Mouse (Mus musculus): ENCODE data around the gene Zfp568.

Zfp568 gene

DNA sequence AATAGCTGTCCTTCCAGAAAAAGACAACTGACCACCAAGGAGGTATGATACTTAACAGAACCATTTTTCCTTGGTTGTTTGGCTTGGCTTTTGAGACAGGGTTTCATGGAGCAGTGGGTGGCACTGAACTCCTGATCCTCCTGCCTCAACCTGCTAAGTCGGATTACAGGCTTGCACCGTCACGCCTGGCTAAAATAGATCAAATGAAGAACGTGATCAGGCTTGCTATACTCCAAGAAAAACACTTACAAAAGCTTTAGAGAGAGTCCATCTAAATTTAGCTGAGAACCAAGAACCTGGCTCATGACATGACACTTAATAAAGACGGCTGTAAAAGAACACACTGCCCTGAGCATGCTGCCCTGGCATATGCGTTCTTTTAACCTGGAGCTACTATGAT, 76.6 kb downstream of the Zfp568 start:
- ChIA-PET POLR2A (interaction anchor here in 2 of 4 experiments (0.5 to 0.9 kb wide), 2 partner anchors 18 to 30 kb away, joined by 3 read pairs; partner anchors contain the start of genes Gm26920 (in 1 of the 2) and Zfp566 (in 1 of the 2)), CTCF (no interaction called here)

DNA sequence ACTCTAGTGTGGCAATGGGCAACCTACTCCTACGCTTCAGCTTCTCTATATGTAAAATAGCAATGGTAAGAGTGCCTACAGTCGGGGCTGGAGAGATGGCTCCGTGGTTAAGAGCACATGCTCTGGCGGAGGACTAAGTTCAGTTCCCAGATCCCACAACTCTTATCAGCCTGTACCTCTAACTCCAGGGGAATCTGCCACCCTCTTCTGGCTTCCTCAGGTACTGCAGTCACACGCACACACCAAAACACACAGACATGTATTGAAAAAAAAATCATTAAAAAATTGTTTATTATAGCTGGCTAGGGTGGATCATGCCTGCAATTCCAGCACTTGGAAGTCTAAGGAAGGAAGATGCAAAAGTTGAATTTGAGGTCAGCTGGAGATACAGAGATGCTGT, 78.7 kb downstream of the Zfp568 start:
- POLR2A ChIA-PET, result interaction anchor here in 2 of 4 experiments (0.6 kb wide), 2 partner anchors 20 to 40 kb away, joined by 3 read pairs; no protein-coding TSS in a partner anchor
- CTCF ChIA-PET, result interaction anchor here (0.5 to 1.3 kb wide), 4 partner anchors 9 to 51 kb away, joined by 3 to 5 read pairs (median 4); no protein-coding TSS in a partner anchor

DNA sequence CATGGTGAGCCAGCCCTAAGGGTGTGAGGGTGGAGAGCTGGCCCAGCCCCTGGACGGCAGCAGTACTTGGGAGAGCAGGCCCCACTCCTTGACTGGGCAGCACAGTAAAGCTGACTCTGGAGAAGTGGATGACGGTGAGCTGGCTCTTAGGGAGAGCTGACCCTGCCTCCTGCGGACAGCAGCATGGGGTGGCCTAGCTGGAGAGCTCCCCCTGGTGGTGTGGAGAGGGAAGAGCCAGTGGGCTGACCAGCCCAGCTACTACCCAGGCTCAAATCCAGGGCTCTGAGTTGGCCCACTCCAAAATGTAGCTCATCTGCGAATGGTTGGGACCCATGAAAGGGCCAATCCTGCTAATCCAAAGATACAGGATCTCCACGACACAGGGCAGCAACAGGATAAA, 80.9 kb downstream of the Zfp568 start:
- ChIA-PET CTCF (interaction anchor here (0.5 to 2.5 kb wide), 22 partner anchors 12 to 271 kb away, joined by 3 to 21 read pairs (median 3); partner anchors contain the start of genes Gm26920 (in 1 of the 4) and Zfp566 (in 1 of the 4)), POLR2A (interaction anchor here in 3 of 4 experiments (0.7 to 1.6 kb wide), 8 partner anchors 16 to 109 kb away, joined by 3 to 5 read pairs (median 3); partner anchors contain the start of genes Gm26920 (in 2 of the 3) and Zfp566 (in 2 of the 3))

DNA sequence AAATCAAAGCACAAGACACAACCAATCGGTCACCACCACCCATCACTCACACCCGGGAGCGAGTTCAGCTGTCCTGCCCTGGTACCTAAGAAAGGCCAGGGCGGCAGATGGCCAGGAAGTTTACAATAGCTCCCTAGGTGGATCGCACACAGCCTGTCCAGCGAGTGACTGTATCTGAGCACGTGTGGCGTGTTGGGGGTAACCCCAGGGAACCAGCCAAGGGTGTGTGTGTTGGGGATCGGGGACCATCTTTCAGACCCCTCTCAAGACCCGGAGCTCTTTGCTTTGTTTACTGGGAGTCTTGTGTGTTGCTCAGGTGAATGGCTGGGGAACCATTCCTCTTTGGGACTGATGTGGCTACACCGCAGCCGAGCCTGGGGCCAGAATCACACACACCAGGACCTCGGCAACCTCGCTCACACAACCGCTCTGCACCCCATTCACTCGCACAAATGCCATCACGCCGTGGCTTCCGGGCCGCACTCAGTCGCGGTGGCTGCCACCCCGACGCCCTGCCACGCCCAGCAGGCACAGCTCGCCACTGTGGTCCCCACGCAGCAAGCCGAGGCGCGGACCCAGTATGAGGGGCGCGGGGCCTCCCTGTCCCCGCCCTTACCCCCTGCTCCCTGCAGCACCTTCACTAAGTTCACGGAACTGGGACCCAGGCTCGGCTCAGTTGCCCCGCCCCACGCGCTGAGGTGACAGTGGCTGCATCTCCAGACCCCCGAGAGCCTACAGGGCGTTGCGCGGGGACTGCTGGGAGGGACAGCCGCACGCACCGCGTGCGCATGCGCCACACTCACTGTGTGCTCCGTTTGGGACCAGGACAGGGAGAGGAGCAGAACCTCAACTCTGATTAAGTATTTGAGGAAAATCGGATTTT, 88.6 kb downstream of the Zfp568 start, which contains the start of gene Zfp82:
TSS of gene Zfp82 (minus strand) at position 755 of the 883 bp plus-strand sequence.
- ChIA-PET CTCF (interaction anchor here (0.5 to 1.4 kb wide), 10 partner anchors 10 to 750 kb away, joined by 3 to 7 read pairs (median 4); no protein-coding TSS in a partner anchor), POLR2A (interaction anchor here in 3 of 4 experiments (0.6 to 2.7 kb wide), 29 partner anchors 9 to 847 kb away, joined by 3 to 14 read pairs (median 3); partner anchors contain the start of genes Gm26920 (in 2 of the 3), Zfp260 (in 2 of the 3), Zfp566 (in 2 of the 3) and Capns1 (in 1 of the 3))
